Mouse (Mus musculus) skeletal muscle tissue, postnatal 0 days (tissue): ENCODE data around the gene Zswim3. TPM values are rescaled to one million over a fixed set of nuclear protein-coding genes. Genes with fewer than 3 reads are reported as not detected.

Source experiments
- polyA plus RNA-seq: library from polyadenylated mRNA; unstranded; fragments of >200 nt; fragmentation: Nextera tagmentation; extraction: Ambion mirVana; gene quantifications from 2 replicates; pipeline ENCODE4 v1.2.1, GENCODE M21; 2015

The Zswim3 gene
- 2.0 TPM in 2 replicates for polyA plus RNA-seq

DNA sequence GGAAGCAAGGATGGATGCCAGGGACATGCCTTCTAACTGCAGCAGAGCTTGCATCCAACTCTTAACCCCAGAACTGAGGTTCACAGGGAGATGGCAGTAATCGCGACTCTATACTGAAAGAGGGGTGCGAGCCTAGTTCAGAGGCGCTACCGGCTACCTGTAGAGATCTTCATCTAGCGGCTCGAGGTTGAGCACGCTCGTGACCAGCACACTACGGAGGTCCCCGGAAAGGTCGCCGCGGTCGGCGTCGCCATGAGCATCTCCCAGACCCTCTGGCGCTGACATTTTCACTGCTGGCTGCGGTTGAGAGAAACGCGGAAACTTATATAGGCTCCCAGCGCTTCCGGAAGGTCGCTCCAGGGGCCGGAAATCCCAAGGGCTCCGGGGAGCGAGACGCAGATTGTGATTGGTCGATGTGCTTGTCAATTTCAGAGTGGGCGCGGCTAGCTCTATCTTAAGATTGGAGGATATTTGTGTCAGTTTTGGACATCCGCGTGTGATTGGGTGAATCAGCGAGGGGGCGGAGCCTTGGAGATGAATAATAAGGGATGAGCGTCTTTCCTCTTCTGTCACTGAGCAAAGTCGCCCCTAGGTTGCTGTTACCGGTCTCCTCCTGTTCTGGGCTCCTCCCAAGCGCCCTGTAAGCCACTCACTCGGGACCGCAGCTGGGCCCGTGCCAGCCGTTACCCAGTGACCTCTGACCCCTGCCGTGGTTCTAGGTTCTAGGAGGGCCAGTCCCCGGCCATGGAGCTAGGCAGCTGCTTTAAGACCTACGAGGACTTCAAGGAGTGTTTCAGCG lies at the start of gene Zswim3, which contains the start of gene Acot8:
TSS of gene Zswim3 (plus strand) at position 566 of the 799 bp plus-strand sequence.
TSS of gene Acot8 (minus strand) at position 350 of the 799 bp plus-strand sequence.

DNA sequence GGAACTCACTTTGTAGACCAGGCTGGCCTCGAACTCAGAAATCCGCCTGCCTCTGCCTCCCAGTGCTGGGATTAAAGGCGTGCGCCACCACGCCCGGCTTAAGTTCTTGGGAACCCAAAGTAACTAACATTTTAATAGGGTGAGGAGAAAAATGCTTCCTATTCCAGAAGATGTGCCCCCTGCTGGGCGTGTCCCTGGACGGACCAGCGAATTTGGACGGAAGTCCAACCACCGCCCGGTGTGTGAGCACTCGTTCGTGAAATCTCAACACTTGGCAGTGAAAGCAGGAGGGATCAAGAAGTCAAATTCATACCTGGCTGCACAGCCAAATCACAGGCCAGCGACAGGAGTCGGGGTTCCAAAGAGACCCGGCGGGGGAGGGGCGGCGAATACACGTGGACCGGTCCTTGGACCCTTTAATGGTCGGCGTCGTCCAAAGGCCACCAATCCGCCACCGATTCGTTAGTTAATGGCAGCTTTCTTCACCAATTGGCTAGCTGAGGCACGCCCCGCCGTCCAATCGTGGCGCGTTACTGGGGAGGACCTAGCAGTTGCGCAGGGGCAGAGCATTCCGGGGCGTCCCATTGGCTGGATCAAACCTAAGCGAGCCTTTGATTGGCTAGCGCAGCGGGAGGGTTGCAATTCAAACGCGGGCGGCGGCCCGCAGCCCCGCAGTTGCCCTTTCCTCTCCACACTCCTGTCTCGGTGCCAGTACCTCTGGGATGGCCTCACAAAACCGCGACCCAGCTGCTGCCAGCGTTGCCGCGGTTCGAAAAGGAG lies 35.5 kb upstream of the Zswim3 start, which contains the start of gene Ube2c:
TSS of gene Ube2c (plus strand) at position 641 of the 780 bp plus-strand sequence.

GRCm38 (mm10) chr2:164779481-164780086 lies 25.3 kb upstream of the Zswim3 start, which contains the start of gene Tnnc2:
Tnnc2 (minus strand) TSS chr2:164779967.

GRCm38 (mm10) chr2:164785481-164786387 lies 19.2 kb upstream of the Zswim3 start, which contains the start of gene Snx21:
Snx21 (plus strand) TSS chr2:164785823.

GRCm38 (mm10) chr2:164822636-164823165 lies 17.8 kb downstream of the Zswim3 start, which contains the start of gene Zswim1:
Zswim1 (plus strand) TSS chr2:164822686.

GRCm38 (mm10) chr2:164828437-164828836 lies 23.5 kb downstream of the Zswim3 start, which contains the start of gene Spata25:
Spata25 (minus strand) TSS chr2:164828537.

GRCm38 (mm10) chr2:164832748-164833301 lies 27.9 kb downstream of the Zswim3 start, which contains the start of gene Ctsa:
Ctsa (plus strand) TSS chr2:164832873.

DNA sequence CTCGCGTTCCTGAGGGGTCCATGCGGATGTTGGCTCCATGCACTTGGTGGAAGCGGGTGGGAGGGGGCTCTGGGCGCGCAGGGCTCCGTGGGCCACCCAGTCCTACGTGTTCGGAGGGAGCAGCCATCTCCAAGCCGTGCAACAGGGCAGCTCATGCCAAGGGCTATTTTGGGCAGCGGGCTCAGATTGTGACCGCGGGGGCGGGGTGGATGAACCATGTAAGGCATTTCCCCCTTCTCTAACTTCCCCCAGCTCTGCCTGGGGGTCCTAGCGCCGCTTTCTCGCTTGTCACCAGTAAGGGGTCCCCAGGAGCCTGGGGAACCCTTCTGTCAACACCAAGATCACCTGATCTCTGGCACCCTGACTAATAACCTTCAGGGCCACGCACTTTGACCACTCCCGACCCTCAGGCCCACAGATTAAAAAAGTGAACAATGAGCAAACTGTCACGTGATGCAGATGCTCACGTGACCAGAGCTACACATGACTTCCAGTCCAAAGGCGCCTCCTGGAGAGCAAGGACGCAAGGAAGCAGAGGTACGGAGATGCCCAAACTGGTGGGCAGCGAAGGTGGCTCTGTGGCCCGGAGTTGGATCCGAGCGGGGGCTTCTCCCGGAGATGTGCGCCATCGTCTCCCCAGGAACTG lies 28.5 kb downstream of the Zswim3 start, which contains the start of gene Neurl2:
TSS of gene Neurl2 (minus strand) at position 143 of the 646 bp plus-strand sequence.

GRCm38 (mm10) chr2:164857101-164857821 lies 52.4 kb downstream of the Zswim3 start, which contains the start of gene Pltp:
Pltp (minus strand) TSS chr2:164857711.

Other genes starting within 250 kb of the Zswim3 start
- gene Wfdc2, start 242.7 kb upstream of the Zswim3 start, polyA plus RNA-seq, result 0.29 and 0.37 TPM in 2 replicates
- not detected in 2 replicates for gene Spint3, start 231.6 kb upstream of the Zswim3 start, polyA plus RNA-seq
- not detected in 2 replicates for gene Wfdc6a, start 219.7 kb upstream of the Zswim3 start, polyA plus RNA-seq
- not detected in 2 replicates for gene Eppin, start 211.5 kb upstream of the Zswim3 start, polyA plus RNA-seq
- gene Wfdc6b, start 191.6 kb upstream of the Zswim3 start, polyA plus RNA-seq, result not detected in 2 replicates
- not detected in 2 replicates for gene Wfdc8, start 191.5 kb upstream of the Zswim3 start, polyA plus RNA-seq
- gene Wfdc16, start 166.3 kb upstream of the Zswim3 start, polyA plus RNA-seq, result not detected in 2 replicates
- not detected in 2 replicates for gene Wfdc10, start 149.1 kb upstream of the Zswim3 start, polyA plus RNA-seq
- not detected in 2 replicates for gene Wfdc9, start 148.5 kb upstream of the Zswim3 start, polyA plus RNA-seq
- not detected in 2 replicates for gene Wfdc11, start 131.0 kb upstream of the Zswim3 start, polyA plus RNA-seq
- gene Wfdc13, start 120.0 kb upstream of the Zswim3 start, polyA plus RNA-seq, result 0.21 TPM in 1 of 2 replicates, not detected in the other
- gene Spint4, start 106.6 kb upstream of the Zswim3 start, polyA plus RNA-seq, result not detected in 2 replicates
- gene Spint5, start 89.8 kb upstream of the Zswim3 start, polyA plus RNA-seq, result not detected in 2 replicates
- gene Wfdc3, start 59.2 kb upstream of the Zswim3 start, polyA plus RNA-seq, result 0.14 and 0.29 TPM in 2 replicates
- gene Dnttip1, start 59.1 kb upstream of the Zswim3 start, polyA plus RNA-seq, result 51.2 and 54.3 TPM in 2 replicates
- gene Ube2c, start 35.2 kb upstream of the Zswim3 start, polyA plus RNA-seq, result 67.3 and 77.7 TPM in 2 replicates
- gene Tnnc2, start 25.1 kb upstream of the Zswim3 start, polyA plus RNA-seq, result 22,389 and 24,028 TPM in 2 replicates
- 31.1 and 33.0 TPM in 2 replicates for gene Snx21, start 19.3 kb upstream of the Zswim3 start, polyA plus RNA-seq
- 10.2 and 11.7 TPM in 2 replicates for gene Acot8, start 216 bp upstream of the Zswim3 start, polyA plus RNA-seq
- gene Zswim1, start 17.6 kb downstream of the Zswim3 start, polyA plus RNA-seq, result 5.9 and 6.8 TPM in 2 replicates
- gene Spata25, start 23.4 kb downstream of the Zswim3 start, polyA plus RNA-seq, result not detected in 2 replicates
- gene Ctsa, start 27.8 kb downstream of the Zswim3 start, polyA plus RNA-seq, result 105 and 116 TPM in 2 replicates
- gene Neurl2, start 28.4 kb downstream of the Zswim3 start, polyA plus RNA-seq, result 56.5 and 63.5 TPM in 2 replicates
- 5.9 and 7.4 TPM in 2 replicates for gene Pltp, start 52.6 kb downstream of the Zswim3 start, polyA plus RNA-seq
- gene Pcif1, start 74.2 kb downstream of the Zswim3 start, polyA plus RNA-seq, result 41.4 and 42.2 TPM in 2 replicates
- 4.0 and 4.3 TPM in 2 replicates for gene Zfp335, start 106.7 kb downstream of the Zswim3 start, polyA plus RNA-seq
- gene Mmp9, start 135.7 kb downstream of the Zswim3 start, polyA plus RNA-seq, result 0.91 and 1.1 TPM in 2 replicates
- gene Slc12a5, start 155.7 kb downstream of the Zswim3 start, polyA plus RNA-seq, result 0.22 and 0.23 TPM in 2 replicates
- gene Ncoa5, start 229.8 kb downstream of the Zswim3 start, polyA plus RNA-seq, result 17.6 and 18.6 TPM in 2 replicates